Mouse (Mus musculus) embryonic stem cell, embryonic (primary cell): ENCODE results near the gene Pkn1.

Experiments
- CTCF ChIA-PET, 4 experiments: fragments of 300-600 bp in 2 of 4; fragments of 350-600 bp in 2 of 4; sonication (Branson Sonifier 250); formaldehyde crosslinking; loops; one replicate each; lab custom pipeline; 2022; ENCODE audit warnings: inconsistent platforms in 2 of 4; lab: Charles Lee
- POLR2A ChIA-PET, 4 experiments: fragments of 300-600 bp in 2 of 4; fragments of 350-600 bp in 2 of 4; sonication (Branson Sonifier 250); formaldehyde crosslinking; loops; one replicate each; lab custom pipeline; 2022; ENCODE audit warnings: antibody characterized with exemption in 4 of 4, inconsistent platforms in 1 of 4; lab: Charles Lee

The Pkn1 gene

DNA sequence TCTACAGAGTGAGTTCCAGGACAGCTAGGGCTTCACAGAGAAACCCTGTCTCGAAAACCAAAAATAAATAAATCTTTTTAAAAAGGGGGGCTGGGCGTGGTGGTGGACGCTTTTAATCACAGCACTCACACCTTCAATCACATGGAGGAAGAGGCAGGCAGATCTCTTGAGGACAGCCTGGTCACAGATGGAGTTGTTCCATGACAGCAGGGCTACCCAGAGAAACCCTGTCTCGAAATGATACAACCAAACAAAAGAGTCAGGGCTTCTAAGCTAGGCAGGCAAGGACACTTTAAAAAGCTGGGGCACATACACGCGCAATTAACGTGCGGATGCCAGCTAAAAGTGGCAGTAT lies 15.7 kb upstream of the Pkn1 start:
- POLR2A ChIA-PET, result interaction anchor here (0.6 to 4.9 kb wide), 113 partner anchors 8 to 1323 kb away, joined by 3 to 53 read pairs (median 4); partner anchors contain the start of genes Asf1b (in 3 of the 4), Gm10644 (in 3 of the 4), 1700067K01Rik (in 2 of the 4) and Pkn1 (in 2 of the 4)
- CTCF ChIA-PET, result interaction anchor here (0.5 to 1.6 kb wide), 11 partner anchors 8 to 241 kb away, joined by 3 to 14 read pairs (median 4); partner anchors contain the start of gene Asf1b (in 1 of the 4)

DNA sequence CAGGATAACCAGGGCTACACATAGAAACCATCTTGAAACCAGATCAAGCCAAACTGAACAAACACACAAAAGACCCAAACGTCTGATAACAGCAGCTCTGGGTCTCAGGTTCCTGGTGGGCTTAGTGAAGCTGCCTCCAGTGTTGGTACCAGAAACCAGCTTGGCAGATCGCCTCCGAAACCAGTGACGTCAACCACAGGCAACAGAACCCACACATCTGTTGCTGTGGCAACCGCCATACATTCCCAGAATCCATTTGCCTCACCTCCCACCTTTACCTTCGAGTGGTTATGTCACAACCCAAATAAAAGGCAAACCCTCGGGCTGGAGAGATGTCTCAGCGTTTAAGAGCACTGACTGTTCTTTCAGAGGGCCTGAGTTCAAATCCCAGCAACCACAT lies 8.6 kb upstream of the Pkn1 start:
- CTCF ChIA-PET, result interaction anchor here in 1 of 4 experiments (1.2 to 1.5 kb wide), 2 partner anchors 17 to 317 kb away, joined by 3 to 9 read pairs; no protein-coding TSS in a partner anchor

DNA sequence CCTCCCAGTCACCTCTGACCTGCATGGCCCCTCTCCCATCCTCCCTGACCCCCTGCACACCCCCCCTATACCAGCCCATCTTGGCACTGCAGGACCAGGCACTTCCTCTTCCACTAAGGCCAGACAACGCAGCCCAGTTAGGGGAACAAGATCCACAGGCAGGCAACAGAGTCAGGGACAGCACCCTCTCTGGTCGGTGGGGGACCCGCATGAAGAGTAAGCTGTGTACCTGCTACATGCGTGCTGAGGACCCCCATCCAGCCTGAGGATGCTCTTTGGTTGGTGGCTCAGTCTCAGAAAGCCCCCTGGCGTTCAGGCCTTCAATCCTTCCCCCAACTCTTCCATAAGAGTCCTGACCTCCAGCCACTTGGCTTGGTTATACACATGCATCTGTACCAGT lies 7.4 kb upstream of the Pkn1 start:
- ChIA-PET CTCF (interaction anchor here in 3 of 4 experiments (0.5 to 1.5 kb wide), 32 partner anchors 9 to 1212 kb away, joined by 3 to 14 read pairs (median 3); partner anchors contain the start of genes Ddx39 (in 2 of the 3), Asf1b (in 1 of the 3), Dcaf15 (in 1 of the 3) and Gm10644 (in 1 of the 3)), POLR2A (interaction anchor here in 3 of 4 experiments (0.6 to 1.8 kb wide), 22 partner anchors 8 to 658 kb away, joined by 3 to 15 read pairs (median 3); partner anchors contain the start of genes Asf1b (in 2 of the 3), Gm10644 (in 2 of the 3), Adgre5 (in 1 of the 3) and Ddx39 (in 1 of the 3))

More for the DNA sequence above, 8.6 kb upstream of the Pkn1 start:
- POLR2A ChIA-PET, result interaction anchor here in 1 of 4 experiments (1.5 to 1.8 kb wide), 3 partner anchors 7 to 100 kb away, joined by 3 to 15 read pairs (median 6); partner anchors contain the start of genes Ddx39, Dnajb1 and Tecr

DNA sequence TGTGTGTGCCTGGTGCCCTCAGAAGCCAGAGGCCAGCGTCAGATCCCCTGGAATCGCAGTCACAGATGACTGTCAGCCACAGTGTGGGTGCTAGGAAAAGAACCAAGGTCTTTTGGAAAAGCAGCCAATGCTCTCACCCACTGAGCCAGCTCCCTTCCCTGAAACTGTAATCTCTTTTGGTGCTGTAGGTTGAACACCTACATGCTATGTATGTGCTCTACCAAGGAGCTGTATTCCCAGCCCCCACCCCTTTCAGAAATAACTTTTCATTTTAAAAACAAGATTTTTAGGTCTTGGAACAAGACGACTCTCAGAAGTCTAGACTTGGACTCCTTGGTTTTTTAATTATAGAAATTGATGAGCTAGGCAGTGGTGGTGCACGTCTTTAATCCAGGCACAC lies 4.4 kb upstream of the Pkn1 start:
- CTCF ChIA-PET, result interaction anchor here in 3 of 4 experiments (0.6 to 1.5 kb wide), 4 partner anchors 21 to 401 kb away, joined by 3 to 4 read pairs (median 3); partner anchors contain the start of gene Dcaf15 (in 1 of the 3)

DNA sequence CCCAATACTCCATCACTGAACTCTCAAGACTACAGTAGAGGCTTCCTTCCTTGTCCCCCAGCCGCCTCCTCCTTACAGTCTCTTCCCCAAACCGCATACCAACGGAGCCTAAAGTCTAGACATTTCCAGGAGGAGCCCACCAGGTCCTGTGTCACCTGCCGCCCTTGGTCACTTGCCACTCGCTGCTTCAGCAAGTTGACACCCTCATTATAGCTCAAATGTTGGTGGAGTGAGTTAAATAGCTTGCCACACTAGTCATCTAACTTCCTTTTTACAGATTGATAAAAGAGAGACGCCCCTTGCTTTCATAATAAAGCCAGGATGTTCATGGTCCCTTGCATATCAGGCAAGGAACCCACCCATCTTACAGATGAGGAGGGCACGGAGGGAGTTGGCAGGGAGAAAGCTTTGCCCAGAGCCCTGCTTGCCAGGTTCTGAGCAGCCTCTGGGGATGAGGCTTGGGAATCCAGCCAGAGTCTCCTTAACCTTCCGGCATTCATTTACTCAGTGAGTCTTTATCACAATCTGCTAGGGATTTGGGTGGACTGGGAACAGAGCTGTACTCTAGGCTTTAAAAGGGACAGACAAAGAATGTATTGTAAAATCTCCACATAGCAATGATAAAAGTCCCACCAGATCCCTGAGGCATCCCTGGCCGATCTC lies 1.6 kb upstream of the Pkn1 start:
- ChIA-PET CTCF (no interaction called here), POLR2A (interaction anchor here in 3 of 4 experiments (0.9 to 2.5 kb wide), 7 partner anchors 8 to 153 kb away, joined by 3 to 18 read pairs (median 3); partner anchors contain the start of gene Ddx39 (in 2 of the 3))

More for the DNA sequence above, 4.4 kb upstream of the Pkn1 start:
- POLR2A ChIA-PET, result interaction anchor here in 3 of 4 experiments (0.6 to 3.0 kb wide), 10 partner anchors 9 to 1819 kb away, joined by 3 to 16 read pairs (median 3); partner anchors contain the start of genes Ddx39 (in 2 of the 3) and Gipc1 (in 1 of the 3)

DNA sequence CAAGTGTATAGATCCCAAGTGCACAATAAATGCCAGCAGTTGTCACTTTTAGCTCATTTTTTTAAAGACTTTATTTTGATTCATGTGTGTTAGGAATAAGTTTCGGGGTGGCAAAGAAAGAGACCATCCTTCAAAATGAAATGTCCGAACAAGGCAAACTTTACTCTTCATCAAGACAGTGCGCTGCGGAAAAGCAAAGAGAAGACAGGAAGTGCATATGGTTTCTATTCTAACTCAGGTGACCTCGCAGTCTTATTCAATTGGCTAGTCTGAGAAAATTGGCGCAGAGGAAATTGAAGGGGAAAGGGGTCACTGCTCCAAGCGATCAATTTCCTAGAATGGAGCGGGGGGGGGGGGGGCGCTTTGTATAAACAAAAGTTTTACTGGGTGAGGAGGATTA lies 587 bp upstream of the Pkn1 start:
- POLR2A ChIA-PET, result interaction anchor here in 3 of 4 experiments (1.0 to 3.3 kb wide), 8 partner anchors 11 to 91 kb away, joined by 3 to 19 read pairs (median 4); partner anchors contain the start of genes Ddx39 (in 2 of the 3), Dnajb1 (in 1 of the 3) and Tecr (in 1 of the 3)
- CTCF ChIA-PET, result interaction anchor here in 1 of 4 experiments (1.4 kb wide), 1 partner anchor 37 kb away, joined by 3 read pairs; no protein-coding TSS in a partner anchor

DNA sequence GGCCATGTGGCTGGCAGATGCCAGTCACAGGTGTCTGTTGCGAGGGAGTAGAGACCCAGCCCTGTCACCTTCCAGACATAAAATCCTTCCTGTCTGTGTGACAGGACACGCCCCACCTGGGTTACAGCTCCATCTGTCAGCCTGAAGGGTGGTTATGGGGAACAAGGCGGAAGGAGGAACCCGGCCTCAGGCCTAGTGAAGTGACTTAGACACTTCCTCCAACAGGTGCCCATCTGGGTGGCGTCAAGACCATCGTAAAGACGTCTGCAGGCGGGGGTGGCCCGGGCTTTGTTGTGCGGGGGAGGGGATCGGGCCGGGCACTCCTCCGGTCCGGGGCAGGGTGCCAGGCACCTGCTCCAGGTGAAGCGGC lies 703 bp downstream of the Pkn1 start:
- POLR2A ChIA-PET, result interaction anchor here in 3 of 4 experiments (0.8 to 3.3 kb wide), 25 partner anchors 8 to 258 kb away, joined by 3 to 19 read pairs (median 4); partner anchors contain the start of genes Ddx39 (in 3 of the 3), Asf1b (in 2 of the 3), Dnajb1 (in 2 of the 3) and Tecr (in 2 of the 3)

DNA sequence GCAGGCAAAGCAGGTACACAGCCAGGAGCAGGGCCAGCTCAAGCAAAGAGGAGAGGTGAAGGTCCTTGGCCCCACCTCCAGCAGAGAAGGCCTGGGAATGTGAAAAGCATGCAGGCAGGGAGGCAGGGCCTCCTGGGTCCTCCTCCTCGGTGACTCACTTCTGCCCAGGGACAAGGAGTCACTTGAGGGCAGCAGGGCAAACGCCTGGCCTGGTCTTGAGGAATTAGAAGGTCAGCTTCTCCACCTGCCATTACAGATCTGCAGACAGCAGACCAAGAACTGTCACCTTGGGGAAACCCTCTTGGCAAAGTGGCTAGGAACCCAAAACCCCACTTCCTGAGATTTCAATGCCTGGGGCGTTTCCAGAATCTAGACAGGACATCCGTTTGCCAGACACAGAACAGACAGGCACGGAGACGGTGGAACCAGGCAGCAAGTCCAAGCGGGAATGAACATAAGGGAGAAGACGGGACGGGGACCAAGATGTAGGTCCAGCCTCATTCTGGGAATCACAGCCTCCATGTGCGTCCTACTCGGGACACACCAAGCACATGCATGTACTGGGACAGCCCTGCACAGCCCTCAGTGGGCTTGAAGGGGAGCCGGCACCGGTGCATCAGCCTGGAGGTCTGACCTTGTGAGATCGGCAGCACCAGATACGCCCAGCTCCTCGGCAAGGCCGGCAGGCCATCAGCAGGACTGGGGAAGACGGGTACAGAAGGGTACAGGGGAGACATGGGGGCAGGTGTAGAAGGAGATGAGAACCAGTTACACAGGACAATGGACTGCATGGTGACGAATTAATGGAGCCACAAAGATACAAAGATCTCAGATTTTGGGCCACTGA lies 1.4 kb downstream of the Pkn1 start:
- POLR2A ChIA-PET, result interaction anchor here in 3 of 4 experiments (0.6 to 3.6 kb wide), 23 partner anchors 9 to 258 kb away, joined by 3 to 19 read pairs (median 5); partner anchors contain the start of genes Ddx39 (in 3 of the 3), Asf1b (in 2 of the 3), Dnajb1 (in 1 of the 3) and Gipc1 (in 1 of the 3)

More for the DNA sequence above, 703 bp downstream of the Pkn1 start:
- CTCF ChIA-PET, result interaction anchor here in 3 of 4 experiments (0.7 to 1.4 kb wide), 5 partner anchors 8 to 83 kb away, joined by 3 to 5 read pairs (median 3); no protein-coding TSS in a partner anchor

DNA sequence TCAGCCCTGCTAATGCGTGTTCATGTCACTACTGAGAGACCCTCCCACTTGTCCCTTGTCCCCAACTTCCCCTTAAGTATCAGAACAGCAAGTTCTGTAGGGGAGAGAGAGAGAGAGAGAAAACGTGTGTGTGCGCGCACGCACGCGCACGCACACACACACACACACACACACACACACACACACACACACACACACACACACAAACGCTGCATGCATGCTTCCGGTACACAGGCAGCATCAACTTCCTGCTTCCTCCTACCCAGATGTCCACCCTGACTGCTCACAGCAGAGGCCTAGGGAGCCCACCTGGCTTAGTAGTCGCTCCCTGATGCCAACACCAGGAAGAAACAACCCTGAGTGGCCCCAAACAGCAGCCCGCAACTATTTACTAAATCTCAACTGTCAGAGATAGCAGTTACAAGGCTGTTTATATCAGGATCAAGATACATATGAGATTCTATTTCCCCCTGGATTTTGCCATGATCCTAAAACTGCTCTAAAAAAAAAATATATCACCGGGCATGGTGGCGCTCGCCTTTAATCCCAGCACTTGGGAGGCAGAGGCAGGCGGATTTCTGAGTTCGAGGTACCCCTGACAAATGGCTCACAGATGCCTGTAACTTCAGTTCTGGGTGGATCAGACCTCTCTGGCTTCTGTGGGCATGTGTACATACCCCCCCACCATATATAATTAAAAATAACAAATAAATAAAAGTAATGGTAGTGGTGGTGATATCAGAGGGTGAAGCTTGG lies 3.5 kb downstream of the Pkn1 start:
- ChIA-PET CTCF (interaction anchor here in 3 of 4 experiments (0.6 to 1.8 kb wide), 4 partner anchors 11 to 273 kb away, joined by 3 to 5 read pairs (median 4); no protein-coding TSS in a partner anchor), POLR2A (interaction anchor here in 3 of 4 experiments (0.6 to 3.6 kb wide), 12 partner anchors 10 to 1208 kb away, joined by 3 to 16 read pairs (median 4); partner anchors contain the start of gene Ddx39 (in 2 of the 3))

More for the DNA sequence above, 1.4 kb downstream of the Pkn1 start:
- CTCF ChIA-PET, result interaction anchor here in 2 of 4 experiments (0.7 to 1.4 kb wide), 4 partner anchors 9 to 82 kb away, joined by 3 to 5 read pairs (median 4); no protein-coding TSS in a partner anchor

DNA sequence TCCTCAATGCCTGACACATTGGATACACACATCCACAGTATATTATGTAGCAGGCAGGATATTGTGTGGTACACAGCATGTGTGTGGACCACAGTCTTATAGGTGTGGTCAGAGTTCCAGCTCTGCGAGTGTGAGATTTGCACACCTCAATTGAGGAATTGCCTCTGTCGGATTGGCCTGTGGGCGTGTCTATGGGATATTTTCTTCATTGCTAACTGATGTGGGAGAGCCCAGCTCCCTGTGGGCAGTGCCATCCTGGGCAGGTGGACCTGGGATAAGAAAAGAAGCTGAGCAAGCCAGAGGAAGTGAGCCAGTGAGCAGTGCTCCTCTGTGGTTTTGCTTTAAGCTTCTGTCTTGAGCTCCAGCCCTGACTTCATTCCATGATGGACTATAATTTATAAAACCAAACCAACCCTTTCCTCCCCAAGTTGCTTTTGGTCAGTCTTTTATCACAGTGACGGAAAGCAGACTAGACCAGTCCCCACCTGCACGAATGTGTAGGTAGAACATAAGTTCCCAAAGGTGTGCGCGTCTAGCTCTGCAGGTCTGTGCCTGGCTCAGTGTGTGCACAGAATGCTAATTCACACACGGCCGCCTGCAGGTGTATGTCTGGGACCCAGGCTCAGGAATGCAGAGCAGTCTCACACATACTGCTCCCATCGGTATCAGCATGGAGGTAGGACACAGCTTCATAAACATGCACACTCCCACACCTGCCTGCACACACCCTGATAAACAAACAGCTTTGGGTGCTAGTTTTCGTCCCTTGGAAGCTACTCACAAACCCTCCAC lies 4.4 kb downstream of the Pkn1 start:
- ChIA-PET POLR2A (interaction anchor here in 2 of 4 experiments (0.6 to 3.6 kb wide), 18 partner anchors 9 to 1209 kb away, joined by 3 to 16 read pairs (median 4); partner anchors contain the start of genes Ddx39 (in 2 of the 2), Asf1b (in 1 of the 2), Gm10644 (in 1 of the 2) and Ptger1 (in 1 of the 2)), CTCF (interaction anchor here in 3 of 4 experiments (0.6 to 2.1 kb wide), 6 partner anchors 16 to 89 kb away, joined by 3 to 6 read pairs (median 4); no protein-coding TSS in a partner anchor)

DNA sequence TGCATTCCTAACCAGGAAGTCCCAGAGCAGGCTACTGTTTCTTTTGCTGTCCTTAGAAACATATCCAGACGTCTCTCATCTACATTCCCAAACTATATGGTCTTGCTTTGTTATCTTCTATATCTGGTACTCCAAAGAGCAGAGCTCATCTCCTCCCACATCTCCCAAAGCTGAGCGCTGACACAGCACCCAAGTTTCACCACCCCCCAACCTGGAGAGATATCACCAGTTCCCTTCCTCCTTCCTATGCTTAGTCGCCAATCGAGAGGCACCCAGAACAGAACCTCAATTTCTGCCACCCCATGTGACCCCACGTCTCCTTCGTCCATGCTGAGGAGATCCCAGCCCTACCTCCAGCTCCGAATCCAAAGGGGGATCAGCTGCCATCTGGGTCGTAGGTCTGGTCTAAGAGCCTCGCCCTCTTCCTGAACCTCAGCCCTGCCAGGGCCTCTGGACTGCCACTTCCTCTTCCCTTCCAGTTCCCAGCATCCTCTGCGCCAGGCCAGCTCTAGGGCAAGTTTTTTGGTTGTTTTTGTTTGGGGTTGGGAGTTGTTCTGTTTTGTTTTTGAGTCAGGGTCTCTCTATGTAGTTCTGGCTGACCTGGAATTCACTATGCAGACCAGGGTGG lies 5.3 kb downstream of the Pkn1 start:
- POLR2A ChIA-PET, result interaction anchor here in 2 of 4 experiments (1.0 to 3.6 kb wide), 15 partner anchors 10 to 262 kb away, joined by 3 to 16 read pairs (median 7); partner anchors contain the start of genes Ddx39 (in 2 of the 2), Asf1b (in 1 of the 2), Gipc1 (in 1 of the 2) and Gm10644 (in 1 of the 2)
- CTCF ChIA-PET, result interaction anchor here in 3 of 4 experiments (1.0 to 2.1 kb wide), 5 partner anchors 17 to 315 kb away, joined by 3 to 6 read pairs (median 3); no protein-coding TSS in a partner anchor

DNA sequence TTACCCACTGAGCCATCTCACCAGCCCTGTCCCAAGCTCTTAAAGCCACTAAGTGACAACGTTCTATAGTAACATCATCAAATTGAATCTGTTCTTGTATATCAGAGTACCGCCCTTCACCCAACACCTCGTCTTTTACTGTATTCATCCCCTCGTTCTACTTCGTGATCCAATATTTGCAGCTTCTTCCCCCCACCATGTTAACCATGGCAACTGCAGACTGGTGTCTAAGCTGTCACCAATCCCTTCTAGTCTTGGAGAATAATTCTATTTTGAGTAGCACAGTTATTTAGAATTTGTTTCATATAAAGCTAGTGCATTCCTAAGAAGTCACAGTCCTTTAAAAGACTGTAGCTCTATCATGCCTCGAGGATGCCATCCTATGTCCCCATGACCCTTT lies 9.7 kb downstream of the Pkn1 start:
- CTCF ChIA-PET, result interaction anchor here in 2 of 4 experiments (0.5 to 1.4 kb wide), 2 partner anchors 21 to 1146 kb away, joined by 3 to 4 read pairs; no protein-coding TSS in a partner anchor
- POLR2A ChIA-PET, result interaction anchor here (0.7 to 1.9 kb wide), 8 partner anchors 9 to 52 kb away, joined by 3 to 5 read pairs (median 3); partner anchors contain the start of genes Adgre5 (in 1 of the 4), Ddx39 (in 1 of the 4), Gipc1 (in 1 of the 4) and Pkn1 (in 1 of the 4)

DNA sequence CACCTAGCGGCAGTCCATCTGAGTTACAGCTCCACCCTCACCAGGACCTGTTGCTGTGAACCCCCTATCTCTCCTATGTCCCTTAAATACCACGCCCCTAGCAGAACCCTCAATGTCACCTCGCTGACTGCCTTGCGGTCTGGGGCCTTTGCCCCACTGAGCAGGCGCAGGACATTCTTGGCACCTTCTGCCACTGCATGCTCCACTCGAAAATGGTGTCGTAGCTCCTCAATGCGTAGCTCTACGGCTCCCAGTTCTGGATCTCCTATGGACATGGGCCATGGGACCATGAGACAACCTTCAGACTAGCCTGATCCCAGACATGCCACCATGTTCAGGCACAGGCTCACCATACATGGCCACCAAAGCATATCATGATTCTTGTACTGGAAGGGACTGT lies 14.5 kb downstream of the Pkn1 start:
- CTCF ChIA-PET, result interaction anchor here in 3 of 4 experiments (0.6 to 1.9 kb wide), 4 partner anchors 22 to 219 kb away, joined by 3 to 9 read pairs (median 6); no protein-coding TSS in a partner anchor
- POLR2A ChIA-PET, result interaction anchor here in 2 of 4 experiments (0.6 to 2.0 kb wide), 9 partner anchors 8 to 107 kb away, joined by 3 to 10 read pairs (median 5); partner anchors contain the start of genes Gipc1 (in 1 of the 2) and Ptger1 (in 1 of the 2)

DNA sequence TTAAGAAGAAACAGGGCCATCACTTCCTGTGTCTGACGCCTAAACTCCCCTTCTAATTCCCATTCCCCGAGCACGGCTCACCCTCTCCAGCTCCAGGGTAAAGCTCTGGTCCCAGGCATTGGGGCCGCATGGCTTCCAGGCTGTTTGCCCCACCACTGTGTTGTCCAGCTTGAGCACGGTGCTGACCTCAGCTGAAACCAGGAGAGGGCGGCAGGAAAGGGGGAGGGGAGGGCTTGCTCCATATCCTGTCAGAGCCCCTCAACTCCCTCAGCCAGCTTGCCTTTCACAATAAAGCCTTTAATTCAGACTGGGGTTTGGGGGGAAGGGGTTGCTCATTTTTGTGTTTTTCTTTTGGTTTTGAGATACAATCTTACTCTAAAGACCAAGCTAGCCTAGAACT lies 17.9 kb downstream of the Pkn1 start:
- ChIA-PET POLR2A (interaction anchor here in 2 of 4 experiments (0.9 to 1.9 kb wide), 6 partner anchors 12 to 84 kb away, joined by 4 to 8 read pairs (median 4); partner anchors contain the start of genes Ddx39 (in 1 of the 2) and Pkn1 (in 1 of the 2)), CTCF (interaction anchor here in 2 of 4 experiments (1.0 to 1.2 kb wide), 2 partner anchors 12 to 19 kb away, joined by 3 to 4 read pairs; no protein-coding TSS in a partner anchor)
